Mouse (Mus musculus) limb, embryonic 14.5 days (tissue): ENCODE measurements around the gene Gm10197. TPM values are rescaled to one million over a fixed set of nuclear protein-coding genes. Genes with fewer than 3 reads are reported as not detected.

ENCODE experiments used
- ATAC-seq: fragments of 200-750 bp; cut with Nextera tagmentation; 2 replicates; pipeline ENCODE4 v1.8.0; 2017; ENCODE audit warnings: low read depth, moderate number of reproducible peaks, moderate TSS enrichment; ENCODE audit not compliant: low FRiP score
- DNase-seq: peaks from one replicate; pipeline ENCODE4 v3.0.0-alpha.2; 2015; ENCODE audit warnings: low spot score
- H3K27ac ChIP-seq: fragments of 300-500 bp; sonication (generic); replicated peaks from 2 replicates; pipeline ENCODE4 v1.5.1; 2014; ENCODE audit warnings: low read depth, mild to moderate bottlenecking, low read length, moderate library complexity, mixed read lengths
- H3K27me3 ChIP-seq: fragments of 300-500 bp; sonication (generic); 2 replicates; pipeline ENCODE4 v1.6.1; 2014; ENCODE audit warnings: low read length, mixed read lengths; ENCODE audit not compliant: control insufficient read depth, insufficient read depth
- H3K36me3 ChIP-seq: fragments of 300-500 bp; sonication (generic); 2 replicates; pipeline ENCODE4 v1.6.1; 2014; ENCODE audit warnings: mild to moderate bottlenecking, low read length, moderate library complexity, mixed read lengths; ENCODE audit not compliant: control insufficient read depth, insufficient read depth
- H3K4me1 ChIP-seq: fragments of 300-500 bp; sonication (generic); 2 replicates; pipeline ENCODE4 v1.6.1; 2014; ENCODE audit warnings: antibody characterized with exemption, low read length, mixed read lengths; ENCODE audit not compliant: control insufficient read depth, insufficient read depth
- H3K4me2 ChIP-seq: fragments of 300-500 bp; sonication (generic); replicated peaks from 2 replicates; pipeline ENCODE4 v1.6.1; 2014; ENCODE audit warnings: low read depth, mild to moderate bottlenecking, low read length, moderate library complexity; ENCODE audit not compliant: severe bottlenecking
- H3K4me3 ChIP-seq: fragments of 300-500 bp; sonication (generic); replicated peaks from 2 replicates; pipeline ENCODE4 v1.5.1; 2014; ENCODE audit warnings: low read length
- H3K9ac ChIP-seq: fragments of 300-500 bp; sonication (generic); 2 replicates; pipeline ENCODE4 v1.6.1; 2014; ENCODE audit warnings: mild to moderate bottlenecking, low read depth, low read length, moderate library complexity; ENCODE audit not compliant: severe bottlenecking
- H3K9me3 ChIP-seq: fragments of 300-500 bp; sonication (generic); 2 replicates; pipeline ENCODE4 v1.6.1; 2016; ENCODE audit warnings: low read length; ENCODE audit not compliant: control insufficient read depth
- POLR2A ChIP-seq: fragments of 200-500 bp; IDR thresholded peaks from 2 replicates; pipeline ENCODE4 v1.8.0; 2012; ENCODE audit warnings: inconsistent platforms, mild to moderate bottlenecking, moderate library complexity, borderline replicate concordance; ENCODE audit not compliant: insufficient read depth, insufficient read length; ENCODE audit errors: extremely low read depth
- WGBS: fragments of 180-500 bp; shearing (Covaris S2); extraction: QIAGEN DNeasy Blood & Tissue Kit; methylation state at CpG from one replicate; pipeline ENCODE4 v1.1.7; 2014; 5-methylcytosine and 5-hydroxymethylcytosine counted together
- polyA plus RNA-seq, 2 experiments: library from polyadenylated mRNA; depleted of rRNA in 1 of 2; stranded (reverse) in 1 of 2; unstranded in 1 of 2; fragments of >200 nt; fragmentation: Nextera tagmentation in 1 of 2; extraction: Ambion mirVana in 1 of 2; gene quantifications; 2 replicates each; pipeline versions ENCODE4 v1.2.1 to v1.2.3; 2012 to 2014

Gm10197 gene
- polyA plus RNA-seq, 2 experiments, result not detected

- Histone ChIP-seq H3K9me3 (no peaks in the 10 kb centered on the region), H3K9ac (no peak overlapping the region), H3K27me3 (no peaks in the 10 kb centered on the region), H3K27ac (no peak overlapping the region), H3K36me3 (no peaks in the 10 kb centered on the region), H3K4me2 (no peak overlapping the region), H3K4me3 (no peak overlapping the region), H3K4me1 (peaks cover 18% of the 10 kb centered on the region)
- DNase-seq (no peak), ATAC-seq (no peak)
- WGBS, result 90% methylated on average over 12 of the region's 12 CpGs
- TF ChIP-seq POLR2A, result no peak
These were observed 49.0 kb downstream of the Gm10197 start for GRCm38 (mm10) chr19:53322438-53323048.

Other genes with a start within 250 kb of the Gm10197 start
- gene Add3, start 231.3 kb downstream of the Gm10197 start, polyA plus RNA-seq (2012; rRNA removed), result 46.8 and 53.0 TPM in 2 replicates
- gene Add3, start 231.3 kb downstream of the Gm10197 start, polyA plus RNA-seq (2014; fragmentation: Nextera tagmentation; extraction: Ambion mirVana), result 89.5 and 97.3 TPM in 2 replicates
- gene Mxi1, start 61.2 kb downstream of the Gm10197 start, polyA plus RNA-seq (2012; rRNA removed), result 25.8 and 28.5 TPM in 2 replicates
- gene Mxi1, start 61.2 kb downstream of the Gm10197 start, polyA plus RNA-seq (2014; fragmentation: Nextera tagmentation; extraction: Ambion mirVana), result 40.1 and 42.2 TPM in 2 replicates
- 25.6 and 33.9 TPM in 2 replicates for gene Smndc1, start 18.8 kb upstream of the Gm10197 start, polyA plus RNA-seq (2012; rRNA removed)
- 38.6 and 40.3 TPM in 2 replicates for gene Smndc1, start 18.8 kb upstream of the Gm10197 start, polyA plus RNA-seq (2014; fragmentation: Nextera tagmentation; extraction: Ambion mirVana)
- 1.9 and 2.7 TPM in 2 replicates for gene Dusp5, start 157.3 kb upstream of the Gm10197 start, polyA plus RNA-seq (2012; rRNA removed)
- gene Dusp5, start 157.3 kb upstream of the Gm10197 start, polyA plus RNA-seq (2014; fragmentation: Nextera tagmentation; extraction: Ambion mirVana), result 1.1 and 2.2 TPM in 2 replicates
- 52.1 and 70.6 TPM in 2 replicates for gene Nutf2-ps1, start 217.3 kb upstream of the Gm10197 start, polyA plus RNA-seq (2012; rRNA removed)
- gene Nutf2-ps1, start 217.3 kb upstream of the Gm10197 start, polyA plus RNA-seq (2014; fragmentation: Nextera tagmentation; extraction: Ambion mirVana), result 288 and 300 TPM in 2 replicates
- 28.2 and 42.4 TPM in 2 replicates for gene Smc3, start 228.6 kb upstream of the Gm10197 start, polyA plus RNA-seq (2012; rRNA removed)
- 60.8 and 64.5 TPM in 2 replicates for gene Smc3, start 228.6 kb upstream of the Gm10197 start, polyA plus RNA-seq (2014; fragmentation: Nextera tagmentation; extraction: Ambion mirVana)